Mouse (Mus musculus): ENCODE results near the gene Sf1.

- TF ChIP-seq CTCF (IDR thresholded peaks at IDR 0.05; ENCODE audit: extremely low read depth, insufficient read length, insufficient replicate concordance, low read depth, low read length) (no peak), POLR2A (IDR thresholded peaks at IDR 0.05; ENCODE audit: low read depth, low read length) (0 out of 2 replicates have a peak, but pooled peaks have one; percentile 9)
These were observed 20.6 kb downstream of the Sf1 start, which contains the start of gene Pygm for GRCm38 (mm10) chr19:6384128-6384527.
